Comparison of ENCODE assay signal across 12 mouse cellular contexts in the genomic region with DNA sequence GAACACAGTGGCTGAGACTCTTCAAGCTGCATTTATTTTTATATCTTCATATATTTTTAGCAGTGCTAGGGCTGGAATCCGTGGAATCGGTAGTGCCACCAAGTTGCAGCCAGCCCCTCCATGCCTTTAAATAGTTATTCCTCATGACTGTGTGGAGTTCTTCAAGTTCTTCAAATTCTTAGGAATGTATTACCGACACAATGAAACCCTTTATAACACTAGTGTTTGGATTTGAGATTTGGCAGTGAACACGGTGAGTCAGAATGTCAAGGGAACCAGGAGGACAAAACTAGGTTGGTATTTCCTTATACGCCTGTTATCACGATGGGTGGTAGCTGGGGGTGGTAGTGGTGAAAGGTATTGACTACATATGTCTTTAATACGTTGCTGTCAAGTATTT. TPM values are rescaled to one million over a fixed set of nuclear protein-coding genes. Genes with fewer than 3 reads are reported as not detected.
DNase-seq lines count a peak whose midpoint lies in the region; ATAC-seq and TF ChIP-seq lines count a peak whose summit lies in the region.
"Had no signal": no experiment of that assay in that cellular context is flagged by ENCODE, and none has a peak within 500 bp of the region (broad histone marks: within the 10 kb centered on the region; RNA-seq: fewer than 3 reads in every experiment).

No protein-coding gene starts in this region.

- H3K9me3 ChIP-seq in forebrain, postnatal 0 days (ENCODE audit: low read length) = no peaks in the 10 kb centered on the region
- H3K9me3 ChIP-seq in forebrain, embryonic 11.5 days (ENCODE audit: control insufficient read depth, low read length) = no peaks in the 10 kb centered on the region
- H3K9me3 ChIP-seq in heart, postnatal 0 days (replicated peaks; ENCODE audit: control insufficient read depth, low read length) = no peaks in the 10 kb centered on the region
- no peaks in the 10 kb centered on the region for H3K9me3 ChIP-seq in kidney, embryonic 15.5 days (replicated peaks)
- H3K9me3 ChIP-seq: limb, embryonic 12.5 days had no signal

- H3K36me3 ChIP-seq in forebrain, postnatal 0 days (ENCODE audit: insufficient read depth) = no peaks in the 10 kb centered on the region
- H3K36me3 ChIP-seq in forebrain, embryonic 11.5 days (ENCODE audit: control insufficient read depth, insufficient read depth, low read length) = no peaks in the 10 kb centered on the region
- no peaks in the 10 kb centered on the region for H3K36me3 ChIP-seq in heart, postnatal 0 days (replicated peaks; ENCODE audit: control insufficient read depth, insufficient read depth, low read length)
- no peaks in the 10 kb centered on the region for H3K36me3 ChIP-seq in kidney, embryonic 15.5 days
- H3K36me3 ChIP-seq: limb, embryonic 12.5 days had no signal

- 0 out of 2 replicates have a peak, but pooled peaks have one; percentile 32 for ATAC-seq in forebrain, postnatal 0 days
- no peak for ATAC-seq in forebrain, embryonic 11.5 days (replicated peaks; ENCODE audit: low FRiP score)
- peak; percentile 71 for ATAC-seq in heart, postnatal 0 days (ENCODE audit: insufficient read depth, low read depth)
- no peak for ATAC-seq in kidney, embryonic 15.5 days (replicated peaks; ENCODE audit: low FRiP score)
- ATAC-seq: inflammation-experienced regulatory T-cells, adult 6 months had no signal

- H3K27ac ChIP-seq in forebrain, postnatal 0 days (ENCODE audit: low read depth, low read length) = no peak overlapping the region
- H3K27ac ChIP-seq in forebrain, embryonic 11.5 days (ENCODE audit: low read depth, low read length) = no peak overlapping the region
- H3K27ac ChIP-seq in heart, postnatal 0 days (ENCODE audit: low read depth) = peak overlapping the region; percentile 79
- H3K27ac ChIP-seq in kidney, embryonic 15.5 days = no peak overlapping the region
- H3K27ac ChIP-seq: limb, embryonic 12.5 days; macrophage had no signal

- H3K9ac ChIP-seq in forebrain, postnatal 0 days = no peak overlapping the region
- H3K9ac ChIP-seq in forebrain, embryonic 11.5 days (ENCODE audit: low read length) = no peak overlapping the region
- H3K9ac ChIP-seq in heart, postnatal 0 days (replicated peaks; ENCODE audit: low read depth, low read length) = no peak overlapping the region
- H3K9ac ChIP-seq in kidney, embryonic 15.5 days = no peak overlapping the region
- H3K9ac ChIP-seq: limb, embryonic 12.5 days had no signal

- WGBS in forebrain, postnatal 0 days = 70% methylated on average over 7 of the region's 7 CpGs
- 81% methylated on average over 7 of the region's 7 CpGs for WGBS in forebrain, embryonic 11.5 days
- 10% methylated on average over 7 of the region's 7 CpGs for WGBS in heart, postnatal 0 days
- WGBS in kidney, embryonic 15.5 days = 51% methylated on average over 7 of the region's 7 CpGs

- no peak overlapping the region for H3K4me2 ChIP-seq in forebrain, postnatal 0 days (ENCODE audit: low read depth)
- H3K4me2 ChIP-seq in forebrain, embryonic 11.5 days (ENCODE audit: low read depth, low read length, severe bottlenecking) = no peak overlapping the region
- H3K4me2 ChIP-seq in heart, postnatal 0 days (ENCODE audit: low read depth, low read length) = no peak overlapping the region; the same call in 1 of the 2 replicates
- no peak overlapping the region for H3K4me2 ChIP-seq in kidney, embryonic 15.5 days
- H3K4me2 ChIP-seq: limb, embryonic 12.5 days had no signal

- no peaks in the 10 kb centered on the region for H3K4me1 ChIP-seq in forebrain, postnatal 0 days (ENCODE audit: insufficient read depth)
- no peaks in the 10 kb centered on the region for H3K4me1 ChIP-seq in forebrain, embryonic 11.5 days (replicated peaks; ENCODE audit: control insufficient read depth, insufficient read depth, low read length)
- H3K4me1 ChIP-seq in heart, postnatal 0 days (ENCODE audit: control insufficient read depth, insufficient read depth) = peaks cover 25% of the 10 kb centered on the region
- no peaks in the 10 kb centered on the region for H3K4me1 ChIP-seq in kidney, embryonic 15.5 days
- H3K4me1 ChIP-seq: limb, embryonic 12.5 days had no signal

- no peak; the same call in 1 of the 2 replicates for TF ChIP-seq EP300 in heart, postnatal 0 days (IDR thresholded peaks at IDR 0.05; ENCODE audit: low read depth)

- no peak for DNase-seq in forebrain, postnatal 0 days
- no peak for DNase-seq in forebrain, embryonic 11.5 days (ENCODE audit: low spot score)
- DNase-seq in heart, postnatal 0 days (ENCODE audit: low spot score) = peak; percentile 82
- DNase-seq in heart, postnatal 25 days (ENCODE audit: low spot score) = no peak
- DNase-seq in NIH3T3 (ENCODE audit: low read depth) = peak; percentile 92
- peak; percentile 75 for DNase-seq in lung, postnatal 36 days
- DNase-seq in cerebellum, adult 11-12 months = no peak
- DNase-seq: kidney, postnatal 14 days had no signal

- intact Hi-C loops in heart, postnatal 25 days (cut with DNase I) = no loop called here

- H3K4me3 ChIP-seq in forebrain, postnatal 0 days (ENCODE audit: low read depth, low read length) = no peak overlapping the region
- no peak overlapping the region for H3K4me3 ChIP-seq in forebrain, embryonic 11.5 days (ENCODE audit: low read depth, low read length)
- no peak overlapping the region for H3K4me3 ChIP-seq in heart, postnatal 0 days (ENCODE audit: low read depth, low read length)
- H3K4me3 ChIP-seq in kidney, embryonic 15.5 days (replicated peaks) = no peak overlapping the region
- H3K4me3 ChIP-seq: limb, embryonic 12.5 days had no signal

- no peak for TF ChIP-seq CTCF in forebrain, postnatal 0 days (IDR thresholded peaks at IDR 0.05; ENCODE audit: low read depth)
- no peak for TF ChIP-seq CTCF in heart, postnatal 0 days (IDR thresholded peaks at IDR 0.05; ENCODE audit: low read depth)

- H3K27me3 ChIP-seq in forebrain, postnatal 0 days (ENCODE audit: insufficient read depth, low read length) = no peaks in the 10 kb centered on the region
- H3K27me3 ChIP-seq in forebrain, embryonic 11.5 days (ENCODE audit: control insufficient read depth, insufficient read depth, low read length) = no peaks in the 10 kb centered on the region; the same call in 1 of the 2 replicates
- no peaks in the 10 kb centered on the region for H3K27me3 ChIP-seq in heart, postnatal 0 days (ENCODE audit: control insufficient read depth, insufficient read depth, low read length)
- H3K27me3 ChIP-seq in kidney, embryonic 15.5 days = no peaks in the 10 kb centered on the region
- H3K27me3 ChIP-seq: limb, embryonic 12.5 days had no signal

RNA-seq across cellular contexts. Expression of a gene that starts 6.4 kb away (rescaled TPM):
- total RNA-seq in forebrain, postnatal 0 days (2014; rRNA removed) = 143 and 212 TPM in 2 replicates
- polyA plus RNA-seq in forebrain, postnatal 0 days (2015; fragmentation: Nextera tagmentation; extraction: Ambion mirVana) = 132 and 175 TPM in 2 replicates
- polyA plus RNA-seq in forebrain, embryonic 11.5 days (2014; fragmentation: Nextera tagmentation; extraction: Ambion mirVana) = 128 and 136 TPM in 2 replicates
- 119 and 198 TPM in 2 replicates for total RNA-seq in heart, postnatal 0 days (2014; rRNA removed; ENCODE audit: low replicate concordance)
- polyA plus RNA-seq in heart, postnatal 0 days (2015; fragmentation: Nextera tagmentation; extraction: Ambion mirVana) = 74.3 and 79.9 TPM in 2 replicates
- 10 to 100 TPM; 79.9 to 87.0 TPM for total RNA-seq in heart, postnatal 25 days (2021)
- polyA plus RNA-seq in kidney, embryonic 15.5 days (2015; fragmentation: Nextera tagmentation; extraction: Ambion mirVana) = 108 and 109 TPM in 2 replicates

Comparison
In these comparisons a context has a peak if more than half of its experiments do, and no peak if none do; other contexts are left out.
1. ATAC-seq: peak in forebrain, postnatal 0 days (single experiment) and heart, postnatal 0 days (single experiment); none in forebrain, embryonic 11.5 days (single experiment) and kidney, embryonic 15.5 days (single experiment).
2. DNase-seq: peak in heart, postnatal 0 days (single experiment), NIH3T3 (single experiment) and lung, postnatal 36 days (single experiment); none in forebrain, postnatal 0 days (single experiment), forebrain, embryonic 11.5 days (single experiment), heart, postnatal 25 days (single experiment) and cerebellum, adult 11-12 months (single experiment).